Mouse (Mus musculus) cerebellum, postnatal 25 days (tissue): ENCODE measurements around the gene Doc2g.
"Not testable (repeated sequence)": the region's sequence is repeated elsewhere in the genome, so short reads cannot be mapped to it uniquely, and the experiment has no call there.

Source experiments
- DNase-seq, 2 experiments: peaks; one replicate each; pipeline ENCODE4 v3.0.0; 2021; ENCODE audit warnings: mixed read lengths in 2 of 2

Gene Doc2g

DNA sequence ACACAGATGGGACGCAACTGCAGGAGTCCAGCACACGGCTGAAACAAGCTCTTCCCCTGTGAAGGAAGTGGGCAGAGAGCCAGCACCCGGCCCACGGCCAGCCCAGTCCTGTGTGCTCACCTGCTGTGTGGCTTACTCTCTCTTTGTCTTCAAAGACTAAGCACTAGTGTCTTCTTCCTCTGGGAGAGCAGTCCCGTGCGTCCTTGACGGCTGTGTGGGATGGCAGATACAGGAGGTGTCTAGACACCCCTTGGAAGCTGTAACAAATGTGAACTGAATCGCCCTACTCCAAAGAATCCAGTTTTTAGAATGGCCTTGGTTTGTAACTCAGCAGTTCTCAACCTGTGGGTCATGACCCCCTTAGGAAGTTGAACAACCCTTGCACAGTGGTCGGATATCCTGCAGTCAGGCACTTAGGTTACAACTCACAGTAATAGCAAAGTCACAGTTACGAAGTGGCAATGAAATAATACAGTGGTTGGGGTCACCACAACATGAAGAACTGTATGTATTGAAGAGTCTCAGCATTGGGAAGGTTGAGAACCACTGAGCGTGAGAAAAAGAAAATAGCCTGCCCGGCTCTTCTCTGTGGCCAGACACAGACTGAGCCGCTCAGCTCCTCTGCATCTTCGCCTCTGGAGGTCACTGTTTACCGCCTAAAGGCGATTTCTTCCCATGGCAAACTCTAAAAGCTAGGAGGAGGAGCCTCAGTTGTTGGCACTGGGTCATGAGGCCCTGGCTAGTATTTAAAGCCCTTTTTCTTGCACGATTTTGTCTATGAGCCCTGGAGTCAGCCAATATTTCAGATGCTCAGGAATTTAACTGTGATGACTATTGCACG lies 15.8 kb downstream of the Doc2g start:
- peak; percentile 82 to 89 for DNase-seq

DNA sequence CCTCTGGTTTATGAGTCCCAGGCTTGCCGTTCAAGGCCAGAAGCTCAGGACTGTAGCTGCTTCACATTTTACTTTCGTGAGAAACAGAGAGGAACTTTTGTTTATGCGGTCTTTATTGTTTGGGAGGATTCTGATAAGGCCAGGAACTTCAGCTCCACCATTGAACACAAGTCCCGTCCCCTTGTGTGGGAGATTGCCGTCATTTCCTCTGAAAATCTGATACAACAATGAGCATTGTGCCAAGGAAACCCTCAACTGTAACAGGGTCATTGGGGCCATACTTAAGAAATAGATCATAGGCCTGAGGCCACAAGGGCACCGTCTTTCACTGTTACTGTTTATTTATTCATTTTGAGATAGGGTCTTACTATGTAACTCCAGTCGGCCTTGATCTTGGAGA lies 20.1 kb downstream of the Doc2g start:
- DNase-seq, result no peak

DNA sequence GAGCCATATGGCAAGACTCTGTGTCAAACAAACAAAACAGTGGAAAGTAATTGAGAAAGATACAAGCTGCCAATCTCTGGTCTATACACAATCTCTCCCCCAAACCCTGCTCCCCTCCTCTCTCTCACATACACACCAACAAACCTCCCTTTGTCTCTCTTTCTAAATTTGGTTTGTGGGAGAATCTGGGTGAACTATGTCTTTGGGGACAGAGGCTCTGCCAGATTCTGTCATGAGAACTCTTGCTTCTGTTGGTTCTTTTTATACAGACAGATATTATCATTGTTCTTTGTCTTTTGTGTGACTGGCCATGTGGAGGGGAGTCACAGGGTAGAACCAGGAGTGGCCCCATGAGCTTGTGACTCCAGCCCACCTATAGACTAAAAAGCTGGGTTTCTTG lies 24.5 kb downstream of the Doc2g start:
- DNase-seq, result no peak

DNA sequence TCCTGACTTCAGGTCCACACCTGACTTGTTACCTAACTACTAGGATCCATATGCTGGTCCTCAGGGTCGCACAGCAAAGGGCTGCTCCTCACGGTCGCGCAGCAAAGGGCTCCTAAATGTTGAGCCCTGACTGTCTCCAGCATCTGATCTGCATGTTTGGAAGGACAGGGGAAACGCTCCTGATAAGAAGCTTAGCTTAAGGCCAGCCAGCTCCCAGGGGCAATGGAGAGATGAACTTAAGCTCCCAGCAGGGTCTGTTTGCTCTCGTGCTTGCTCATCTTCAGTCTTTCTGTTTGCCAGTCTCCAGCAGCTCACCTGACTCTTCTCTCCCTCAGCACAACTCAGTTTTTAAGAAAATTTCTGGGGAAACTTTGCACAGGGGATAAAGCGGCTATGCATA lies 29.6 kb downstream of the Doc2g start:
- DNase-seq, result no peak

DNA sequence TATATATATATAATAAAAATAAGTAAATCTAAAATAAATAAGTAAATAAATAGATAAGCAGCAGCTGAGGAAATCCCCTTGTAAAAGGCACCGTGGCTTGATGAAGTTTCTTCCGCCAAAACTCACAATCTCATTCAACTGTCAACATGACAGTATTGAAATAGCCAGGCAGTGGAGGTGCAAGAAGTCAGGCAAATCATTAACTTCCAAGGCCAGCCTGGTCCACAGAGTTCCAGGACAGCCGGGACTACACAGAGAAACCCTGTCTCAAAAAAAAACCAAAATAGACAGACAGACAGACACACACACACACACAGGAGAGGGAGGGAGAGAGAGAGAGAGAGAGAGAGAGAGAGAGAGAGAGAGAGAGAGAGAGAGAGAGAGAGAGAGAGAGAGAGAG lies 30.2 kb downstream of the Doc2g start:
- DNase-seq, result no peak

DNA sequence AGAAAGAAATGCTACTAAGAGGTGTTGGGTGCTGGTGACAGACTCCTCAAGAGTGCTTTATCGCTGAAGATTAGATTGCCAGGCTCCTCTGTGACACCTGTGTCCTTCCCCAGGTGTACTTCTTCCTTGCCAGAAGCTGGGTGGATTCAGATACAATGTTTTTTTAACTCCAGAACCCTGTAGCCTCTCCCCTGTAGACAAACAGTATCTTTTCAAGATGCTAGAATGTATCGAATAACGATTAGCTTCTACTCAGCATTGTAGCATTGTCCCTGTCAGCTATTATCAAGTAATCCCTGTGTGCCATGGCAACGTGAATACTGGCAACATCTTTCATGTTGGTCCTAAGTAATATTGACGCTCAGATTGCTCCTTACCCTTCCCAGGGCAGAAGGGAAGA lies 30.6 kb downstream of the Doc2g start:
- no peak for DNase-seq

DNA sequence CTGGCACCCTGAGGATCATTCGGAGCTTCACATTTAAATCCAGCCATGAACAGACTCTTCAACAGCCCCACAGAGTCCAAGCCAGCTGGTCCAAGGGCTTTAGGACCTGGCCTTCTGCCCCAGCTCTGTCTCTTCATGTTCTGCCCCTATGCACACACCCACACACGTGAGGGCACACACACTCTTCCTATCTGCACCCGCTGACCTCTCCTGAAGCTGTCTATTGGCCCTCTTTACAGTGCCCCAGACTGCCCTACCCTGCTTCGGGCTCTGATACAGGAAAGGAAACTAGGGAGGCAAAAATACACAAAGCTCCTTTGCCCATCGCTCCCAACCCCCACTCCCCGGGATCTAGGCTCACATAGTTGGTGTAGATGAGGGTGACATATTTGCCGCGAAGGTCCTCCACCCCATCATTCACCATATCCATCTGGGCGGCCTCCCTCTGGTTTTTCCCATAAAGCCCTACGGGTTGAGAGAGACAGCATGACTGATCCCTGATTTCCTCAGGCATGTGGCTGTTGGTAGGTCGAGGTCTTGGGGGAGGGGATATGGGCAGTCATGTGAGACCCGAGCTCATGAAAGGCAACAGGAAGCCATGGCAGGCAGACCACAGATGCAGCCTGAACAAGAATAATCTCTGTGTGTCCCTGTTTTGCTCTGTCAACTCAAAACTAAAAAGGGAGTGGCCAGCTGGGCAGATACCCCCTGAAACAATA lies 33.4 kb downstream of the Doc2g start:
- DNase-seq, result no peak

DNA sequence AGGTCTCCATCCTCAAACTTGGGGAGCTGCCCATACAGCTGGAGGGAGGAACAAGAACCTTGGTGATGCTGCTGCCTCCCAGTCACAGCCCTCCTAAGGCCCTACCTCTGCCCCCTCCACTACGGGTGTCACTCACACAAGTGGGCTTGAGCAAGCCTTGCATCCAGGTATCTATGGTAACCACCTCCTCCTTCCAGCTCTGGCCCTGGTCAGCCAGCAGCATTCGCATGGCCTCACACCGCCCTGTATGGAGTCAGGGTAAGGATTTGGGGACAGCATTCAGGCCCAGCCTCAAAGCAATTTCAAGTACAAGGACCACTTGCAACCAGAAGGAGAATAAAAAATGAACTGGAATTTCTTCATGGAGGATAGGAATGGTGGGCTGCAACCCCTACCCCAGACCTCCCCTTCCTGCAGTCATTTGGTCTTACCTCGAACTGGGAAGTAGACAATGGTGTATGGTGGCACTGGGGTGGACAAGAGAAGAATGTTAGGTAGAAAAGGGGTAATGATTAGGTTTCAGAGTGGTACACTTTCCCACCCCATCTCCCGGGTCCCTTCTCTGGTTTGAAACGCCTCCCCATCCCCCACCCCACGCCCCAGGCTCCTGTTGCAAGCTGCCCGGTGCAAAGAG lies 34.2 kb downstream of the Doc2g start:
- DNase-seq, result not testable (repeated sequence)

DNA sequence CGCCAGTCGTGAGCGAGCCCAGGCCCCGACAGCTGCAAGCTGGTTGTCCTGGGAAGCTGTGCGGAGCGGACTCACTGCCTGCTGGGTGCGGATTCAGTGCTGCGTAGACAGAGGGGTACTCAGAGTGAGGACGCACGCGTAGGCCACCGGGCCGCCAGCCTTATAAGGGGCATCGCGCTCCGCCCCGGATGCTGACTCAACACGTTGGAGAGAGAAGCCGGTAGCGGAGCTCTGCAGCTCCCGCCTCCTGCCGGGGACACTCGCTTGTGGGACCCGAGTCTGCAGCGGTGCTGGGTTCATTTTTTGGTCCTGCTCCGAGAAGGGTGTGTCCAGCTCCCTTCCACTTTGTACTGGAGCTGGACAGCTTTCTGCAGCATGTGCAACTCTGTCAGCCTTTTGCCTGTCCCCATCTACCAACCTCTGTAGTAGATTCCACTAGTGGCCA lies 34.7 kb downstream of the Doc2g start, which contains the start of gene Gstp1:
Gene Gstp1, minus strand, starts transcription at position 198 of the 445 bp plus-strand sequence.
- peak; percentile 80 to 86 for DNase-seq

DNA sequence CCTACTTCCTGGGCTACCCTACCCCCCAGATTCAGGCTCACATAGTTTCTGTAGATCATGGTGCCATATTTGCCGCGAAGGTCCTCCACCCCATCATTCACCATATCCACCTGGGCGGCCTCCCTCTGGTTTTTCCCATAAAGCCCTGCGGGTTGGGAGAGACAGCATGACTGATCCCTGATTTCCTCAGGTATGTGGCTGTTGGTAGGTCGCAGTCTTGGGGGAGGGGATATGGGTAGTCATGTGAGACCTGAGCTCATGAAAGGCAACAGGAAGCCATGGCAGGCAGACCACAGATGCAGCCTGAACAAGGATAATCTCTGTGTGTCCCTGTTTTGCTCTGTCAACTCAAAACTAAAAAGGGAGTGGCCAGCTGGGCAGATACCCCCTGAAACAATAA lies 37.8 kb downstream of the Doc2g start:
- not testable (repeated sequence) for DNase-seq

DNA sequence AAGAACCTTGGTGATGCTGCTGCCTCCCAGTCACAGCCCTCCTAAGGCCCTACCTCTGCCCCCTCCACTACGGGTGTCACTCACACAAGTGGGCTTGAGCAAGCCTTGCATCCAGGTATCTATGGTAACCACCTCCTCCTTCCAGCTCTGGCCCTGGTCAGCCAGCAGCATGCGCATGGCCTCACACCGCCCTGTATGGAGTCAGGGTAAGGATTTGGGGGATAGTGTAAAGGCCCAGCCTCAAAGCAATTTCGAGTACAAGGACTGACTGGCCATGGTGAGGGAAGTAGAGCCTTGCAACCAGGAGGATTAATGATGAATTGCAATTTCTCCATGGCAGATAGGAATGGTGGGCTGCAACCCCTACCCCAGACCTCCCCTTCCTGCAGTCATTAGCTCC lies 38.4 kb downstream of the Doc2g start:
- not testable (repeated sequence) for DNase-seq

DNA sequence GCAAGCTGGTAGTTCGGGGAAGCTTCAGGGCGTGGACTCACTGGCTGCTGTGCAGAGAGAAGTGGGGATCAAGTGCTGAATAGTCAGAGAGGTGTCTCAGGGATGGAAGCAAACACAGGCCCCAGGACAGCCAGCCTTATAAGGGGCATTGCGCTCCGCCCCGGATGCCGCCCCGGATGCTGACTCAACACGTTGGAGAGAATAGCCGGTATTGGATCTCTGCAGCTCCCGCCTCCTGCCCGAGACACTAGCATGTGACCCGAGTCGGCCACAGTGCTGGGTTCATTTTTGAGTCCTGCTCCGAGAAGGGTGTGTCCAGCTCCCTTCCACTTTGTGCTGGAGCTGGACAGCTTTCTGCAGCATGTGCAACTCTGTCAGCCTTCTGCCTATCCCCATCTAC lies 39.0 kb downstream of the Doc2g start:
- DNase-seq, result no peak

DNA sequence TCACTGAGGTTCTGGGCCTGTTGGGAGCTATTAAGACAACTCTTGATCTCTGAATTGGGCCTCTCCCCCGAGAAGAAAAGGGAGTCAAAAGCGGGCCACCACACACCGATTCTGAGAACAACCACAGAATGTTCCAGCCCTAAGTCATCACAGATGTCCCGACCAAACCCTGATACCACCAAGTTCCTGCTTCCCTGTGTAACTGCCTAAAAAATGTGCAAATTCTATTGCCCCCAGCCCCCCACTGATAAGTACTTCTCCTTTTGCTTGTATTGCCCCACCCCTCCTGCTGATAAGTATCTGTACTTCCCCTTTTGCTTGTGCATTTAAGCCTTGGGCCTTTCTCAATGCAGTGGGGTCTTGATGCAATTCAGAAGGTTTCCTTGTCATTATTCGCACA lies 41.0 kb downstream of the Doc2g start:
- DNase-seq, result not testable (repeated sequence)

DNA sequence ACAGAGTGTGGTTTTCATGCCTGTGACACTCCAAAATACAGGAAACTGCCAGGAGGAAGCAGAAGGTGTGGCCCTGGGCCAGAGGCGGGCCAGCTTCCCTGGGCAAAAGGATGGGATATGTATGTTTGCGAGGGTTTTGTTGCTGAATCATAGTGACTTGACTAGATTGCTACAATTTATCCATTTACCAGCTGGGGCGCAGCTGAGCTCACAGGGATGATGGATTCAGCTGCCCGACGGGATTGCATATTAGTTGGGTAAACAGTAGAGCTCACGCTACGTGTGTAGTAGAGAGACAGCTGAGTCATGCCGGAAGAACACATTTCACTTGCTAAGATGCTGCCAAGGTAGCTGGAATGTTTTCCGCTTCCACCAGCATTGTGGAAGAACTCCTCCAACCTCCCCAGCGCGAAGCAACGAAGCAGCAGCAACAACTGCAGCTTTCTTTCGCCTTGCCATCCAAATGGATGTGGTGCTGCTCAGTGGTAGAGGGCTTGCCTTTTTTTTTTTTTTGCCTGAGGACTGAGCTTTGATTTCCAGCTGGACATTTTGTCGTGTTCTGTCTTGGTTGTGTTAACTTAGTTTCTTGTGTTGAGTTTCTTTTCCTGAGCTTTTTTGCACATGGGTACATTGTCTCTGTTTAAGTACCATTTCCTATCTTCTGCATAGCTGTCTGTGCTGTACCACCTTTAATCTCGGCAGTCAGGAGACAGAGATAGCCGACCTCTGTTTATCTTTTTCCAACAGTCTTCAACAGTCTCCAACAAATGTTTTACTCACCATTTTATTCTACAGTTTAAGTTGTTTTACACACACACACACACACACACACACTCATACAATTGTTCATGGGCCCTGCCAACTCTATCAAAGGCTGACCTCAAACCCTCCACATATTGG lies 43.1 kb downstream of the Doc2g start, which contains the start of gene Gstp2:
Gene Gstp2, minus strand, starts transcription at position 58 of the 900 bp plus-strand sequence.
- peak; percentile 82 to 87 for DNase-seq

DNA sequence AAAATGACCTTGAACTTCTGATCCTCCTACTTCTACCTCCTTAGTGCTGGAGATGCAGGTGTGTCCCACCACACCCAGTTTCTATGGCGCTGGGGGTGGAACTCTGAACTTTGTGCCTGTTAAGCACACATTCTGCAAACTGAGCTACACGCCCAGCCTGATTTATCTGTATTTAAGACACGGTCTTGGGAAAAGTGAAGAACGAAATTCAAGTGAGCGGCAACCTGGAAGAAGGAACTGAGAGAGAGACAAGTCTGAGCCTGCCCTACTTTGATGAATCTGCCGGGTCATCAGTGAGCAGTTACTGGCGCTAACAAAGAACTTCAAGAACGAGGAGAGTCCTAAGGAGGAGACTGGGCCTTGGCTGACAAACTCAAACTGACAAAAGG lies 43.7 kb downstream of the Doc2g start:
- no peak for DNase-seq

DNA sequence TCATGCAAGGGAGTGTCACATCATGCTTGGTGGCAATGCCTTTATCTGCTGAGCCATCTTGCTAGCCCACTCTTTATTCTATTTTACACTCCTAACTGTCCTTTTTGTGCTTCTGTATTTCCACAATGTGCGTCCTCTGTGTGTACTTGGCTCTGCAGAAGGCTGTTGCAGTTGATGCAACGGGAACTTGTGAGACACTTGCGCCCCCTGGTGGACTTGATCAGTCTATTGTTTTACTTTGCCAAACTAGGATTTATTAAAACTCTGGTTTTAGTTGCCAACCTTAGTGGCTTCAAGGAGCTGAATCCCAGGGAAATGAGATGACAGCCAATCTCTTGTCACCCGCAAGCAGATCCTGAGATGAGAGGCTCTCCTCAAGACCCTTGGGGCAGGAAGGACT lies 44.7 kb downstream of the Doc2g start:
- peak; percentile 81 to 92 for DNase-seq

DNA sequence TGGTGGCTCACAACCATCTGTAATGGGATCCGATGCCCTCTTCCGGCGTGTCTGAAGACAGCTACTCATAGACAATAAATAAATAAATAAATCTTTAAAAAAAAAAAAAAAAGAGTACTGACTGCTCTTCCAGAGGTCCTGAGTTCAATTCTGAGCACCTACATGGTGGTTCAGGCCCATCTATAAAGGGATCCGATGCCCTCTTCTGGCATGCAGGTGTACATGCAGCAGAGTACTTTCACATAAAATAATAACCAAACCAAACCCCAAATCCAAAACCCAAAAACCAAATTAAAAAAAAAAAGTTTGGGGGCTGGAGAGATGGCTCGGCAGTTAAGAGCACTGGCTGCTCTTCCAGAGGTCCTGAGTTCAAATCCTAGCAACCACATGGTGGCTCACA lies 46.0 kb downstream of the Doc2g start:
- not testable (repeated sequence) for DNase-seq

DNA sequence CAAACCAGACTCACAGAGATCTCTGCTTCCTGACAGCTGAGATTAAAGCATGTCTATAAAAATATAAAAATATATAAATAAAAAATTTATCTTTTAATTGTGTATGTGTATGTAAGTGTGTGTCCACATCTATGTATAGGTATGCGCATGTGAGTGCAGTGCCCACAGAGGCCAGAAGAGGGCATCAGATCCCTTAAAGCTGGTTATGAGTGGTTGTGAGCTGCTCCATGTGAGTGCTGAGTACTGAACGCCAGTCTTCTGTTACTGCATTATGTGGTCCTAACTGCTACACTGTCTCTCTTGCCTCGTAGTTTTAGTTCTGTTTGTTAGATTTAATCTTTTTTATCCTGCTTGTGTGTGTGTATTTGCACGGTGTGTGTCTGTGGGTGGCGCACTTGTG lies 47.9 kb downstream of the Doc2g start:
- peak in 1 of 2 experiments; percentile 41 for DNase-seq

DNA sequence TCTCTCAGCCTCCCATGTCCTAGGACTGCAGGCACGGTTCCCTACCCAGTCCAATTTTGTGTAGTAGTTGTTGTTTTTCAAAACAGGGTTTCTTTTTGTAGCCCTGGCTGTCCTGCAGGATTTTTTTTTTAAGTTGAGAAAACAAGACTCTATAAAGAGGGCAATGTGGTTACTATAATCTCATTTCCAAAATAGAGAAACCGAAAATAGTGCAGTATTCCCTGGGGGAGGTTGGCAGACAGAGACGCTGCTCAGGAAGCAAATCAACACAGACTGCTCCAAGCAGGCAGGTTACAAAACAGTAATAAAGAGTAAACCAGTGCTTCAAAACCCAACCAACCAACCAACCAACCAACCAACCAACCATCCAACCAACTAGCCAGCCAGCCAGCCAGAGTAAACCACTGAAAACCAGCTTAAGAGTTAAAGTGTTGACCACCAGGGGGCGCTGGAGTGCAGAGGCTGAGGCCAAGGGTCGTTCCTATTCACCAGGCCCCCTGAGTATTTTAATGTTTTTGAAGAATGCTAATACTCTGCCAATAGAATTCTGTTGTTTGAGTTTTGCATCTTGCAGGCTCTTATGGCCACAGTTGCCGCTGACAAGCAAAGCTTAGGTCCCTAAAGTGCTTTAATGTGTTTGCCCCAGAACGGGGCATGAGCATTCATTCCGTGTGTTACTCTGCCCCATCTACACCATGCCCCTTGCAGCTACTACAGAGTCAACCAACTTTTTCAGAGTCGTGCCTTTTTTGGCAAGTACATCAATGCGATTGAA lies 48.8 kb downstream of the Doc2g start:
- peak; percentile 70 to 85 for DNase-seq

DNA sequence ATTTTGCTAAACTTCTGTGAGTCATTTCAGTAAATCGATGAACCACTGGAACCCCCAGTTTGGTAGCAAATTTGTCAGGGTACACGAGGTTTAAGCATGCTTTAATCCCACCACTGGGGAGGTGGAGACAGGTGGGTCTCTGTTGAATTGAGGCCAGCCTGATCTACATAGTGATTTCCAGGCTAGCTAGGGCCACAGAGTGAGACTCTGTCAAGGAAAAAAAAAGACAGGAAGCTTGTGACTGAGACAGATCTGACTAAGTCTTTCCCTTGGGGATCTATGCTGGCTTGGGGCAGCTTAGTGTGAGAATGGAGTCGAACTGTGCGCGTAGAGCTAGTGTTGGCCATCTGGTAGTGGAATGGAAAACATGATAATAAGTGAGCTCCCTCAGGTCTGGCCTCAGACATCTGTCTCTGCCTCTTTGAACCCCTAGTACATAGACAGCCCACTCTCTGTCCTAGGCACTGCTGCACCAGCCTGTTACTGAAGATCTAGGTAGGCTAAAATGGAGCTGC lies 49.5 kb downstream of the Doc2g start:
- DNase-seq, result no peak

DNA sequence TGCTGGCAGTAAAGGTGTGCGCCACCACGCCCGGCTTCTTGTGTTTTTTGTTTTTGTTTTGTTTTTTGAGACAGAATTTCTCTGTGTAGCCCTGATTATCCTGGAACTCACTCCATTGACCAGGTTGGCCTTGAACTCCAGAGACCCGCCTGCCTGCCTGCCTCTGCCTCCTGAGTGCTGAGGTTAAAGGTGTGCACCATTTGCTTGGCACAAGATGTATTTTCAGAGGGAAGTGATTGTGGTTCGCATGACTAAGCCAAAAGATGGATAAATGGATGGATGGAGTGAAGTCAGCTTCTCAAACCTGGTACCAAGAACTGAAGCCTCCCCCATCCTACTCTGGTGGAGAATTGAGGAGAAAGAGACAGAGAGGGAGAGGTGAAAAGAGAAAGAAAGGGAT lies 51.5 kb downstream of the Doc2g start:
- DNase-seq, result no peak
